Mouse (Mus musculus): ENCODE data around the gene Hbb-bh1. TPM values are rescaled to one million over a fixed set of nuclear protein-coding genes. Genes with fewer than 3 reads are reported as not detected.

Hbb-bh1 gene
- not detected for polyA plus RNA-seq (2012; fragmentation: generic; extraction: Trizol)
- long read RNA-seq, experiment 1 = 0 reads
- long read RNA-seq, experiment 2 = 0 reads

GRCm38 (mm10) chr7:103843034-103843433, at the start of gene Hbb-bh1:
TSS of gene Hbb-bh1 (minus strand) at chr7:103843164.
- H3K36me3 ChIP-seq (ENCODE audit: control insufficient read depth, insufficient read depth) = no peaks in the 10 kb centered on the region
- TF ChIP-seq CTCF (IDR thresholded peaks at IDR 0.05; ENCODE audit: control insufficient read depth, insufficient read depth, insufficient read length) = no peak
- no peak within 1 kb of the TSS for H3K4me3 ChIP-seq (ENCODE audit: insufficient read depth, poor library complexity, severe bottlenecking)
- H3K79me3 ChIP-seq (ENCODE audit: low read depth) = no peaks in the 10 kb centered on the region
- H3K79me2 ChIP-seq (ENCODE audit: control insufficient read depth, insufficient read depth) = no peaks in the 10 kb centered on the region
- H3K27me3 ChIP-seq (ENCODE audit: control insufficient read depth, insufficient read depth, insufficient read length) = no peaks in the 10 kb centered on the region
- no peak within 1 kb of the TSS for H3ac ChIP-seq (ENCODE audit: control insufficient read depth, insufficient read length, low read depth)

DNA sequence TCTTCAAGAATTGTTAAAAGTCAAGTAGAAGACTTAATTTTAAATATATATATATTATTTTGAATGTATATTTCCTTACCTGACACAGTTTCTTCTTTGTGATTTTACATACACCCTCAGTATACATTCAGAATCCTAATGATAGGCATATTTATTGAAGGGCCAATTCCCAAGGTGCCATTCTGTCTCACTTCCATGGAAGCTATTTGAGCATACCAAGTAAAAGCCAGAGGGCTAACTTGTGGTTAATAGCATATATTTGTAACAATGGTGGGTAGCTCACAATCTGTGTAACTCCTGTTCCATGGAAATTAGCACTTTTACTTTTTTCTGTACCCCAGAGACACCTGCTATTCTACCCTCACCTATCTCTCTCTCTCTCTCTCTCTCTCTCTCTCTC, 43.2 kb upstream of the Hbb-bh1 start, which contains the start of gene Olfr66:
Gene Olfr66 (minus strand): TSS at position 101 of the 400 bp plus-strand sequence.
- Histone ChIP-seq H3ac (ENCODE audit: control insufficient read depth, insufficient read length, low read depth) (no peak within 1 kb of the TSS), H3K36me3 (ENCODE audit: control insufficient read depth, insufficient read depth) (no peaks in the 10 kb centered on the region), H3K79me2 (ENCODE audit: control insufficient read depth, insufficient read depth) (no peaks in the 10 kb centered on the region), H3K4me3 (ENCODE audit: insufficient read depth, poor library complexity, severe bottlenecking) (no peak within 1 kb of the TSS), H3K27me3 (ENCODE audit: control insufficient read depth, insufficient read depth, insufficient read length) (no peaks in the 10 kb centered on the region), H3K79me3 (ENCODE audit: low read depth) (no peaks in the 10 kb centered on the region)
- TF ChIP-seq USF1 (IDR thresholded peaks at IDR 0.05; ENCODE audit: low read depth) (no peak), CTCF (IDR thresholded peaks at IDR 0.05; ENCODE audit: control insufficient read depth, insufficient read depth, insufficient read length) (no peak), MYOG (IDR thresholded peaks at IDR 0.05; ENCODE audit: control insufficient read depth, extremely low read depth, insufficient read length) (no peak), MYOD1 (IDR thresholded peaks at IDR 0.05; ENCODE audit: control insufficient read depth, insufficient read length, low read depth) (no peak), FOSL1 (IDR thresholded peaks at IDR 0.05; ENCODE audit: insufficient read depth, low read length, poor library complexity, severe bottlenecking) (no peak), MAX (IDR thresholded peaks at IDR 0.05) (no peak), CEBPB (IDR thresholded peaks at IDR 0.05; ENCODE audit: low read depth) (no peak)

- Histone ChIP-seq H3K27me3 (ENCODE audit: control insufficient read depth, insufficient read depth, insufficient read length) (no peaks in the 10 kb centered on the region), H3K79me3 (ENCODE audit: low read depth) (no peaks in the 10 kb centered on the region)
- TF ChIP-seq USF1 (IDR thresholded peaks at IDR 0.05; ENCODE audit: low read depth) = no peak
- no peak for TF ChIP-seq MAX (IDR thresholded peaks at IDR 0.05)
These were observed 34.1 kb upstream of the Hbb-bh1 start for GRCm38 (mm10) chr7:103877093-103877492.

GRCm38 (mm10) chr7:103874451-103874850, 31.5 kb upstream of the Hbb-bh1 start:
- no peak overlapping the region for H3ac ChIP-seq (ENCODE audit: control insufficient read depth, insufficient read length, low read depth)
- TF ChIP-seq CEBPB (IDR thresholded peaks at IDR 0.05; ENCODE audit: low read depth) (no peak), CTCF (IDR thresholded peaks at IDR 0.05; ENCODE audit: control insufficient read depth, insufficient read depth, insufficient read length) (no peak), MYOD1 (IDR thresholded peaks at IDR 0.05; ENCODE audit: control insufficient read depth, insufficient read length, low read depth) (no peak), MAX (IDR thresholded peaks at IDR 0.05) (no peak), USF1 (IDR thresholded peaks at IDR 0.05; ENCODE audit: low read depth) (no peak), FOSL1 (IDR thresholded peaks at IDR 0.05; ENCODE audit: insufficient read depth, low read length, poor library complexity, severe bottlenecking) (no peak), MYOG (IDR thresholded peaks at IDR 0.05; ENCODE audit: control insufficient read depth, extremely low read depth, insufficient read length) (no peak)
- H3K27me3 ChIP-seq (ENCODE audit: control insufficient read depth, insufficient read depth, insufficient read length) = no peaks in the 10 kb centered on the region
- H3K36me3 ChIP-seq (ENCODE audit: control insufficient read depth, insufficient read depth) = no peaks in the 10 kb centered on the region
- H3K79me2 ChIP-seq (ENCODE audit: control insufficient read depth, insufficient read depth) = no peaks in the 10 kb centered on the region
- H3K4me3 ChIP-seq (ENCODE audit: insufficient read depth, poor library complexity, severe bottlenecking) = no peak overlapping the region
- no peaks in the 10 kb centered on the region for H3K79me3 ChIP-seq (ENCODE audit: low read depth)

More at GRCm38 (mm10) chr7:103877093-103877492, 34.1 kb upstream of the Hbb-bh1 start:
- Histone ChIP-seq H3K79me2 (ENCODE audit: control insufficient read depth, insufficient read depth) (no peaks in the 10 kb centered on the region), H3K4me3 (ENCODE audit: insufficient read depth, poor library complexity, severe bottlenecking) (no peak overlapping the region), H3K36me3 (ENCODE audit: control insufficient read depth, insufficient read depth) (no peaks in the 10 kb centered on the region), H3ac (ENCODE audit: control insufficient read depth, insufficient read length, low read depth) (no peak overlapping the region)

- Histone ChIP-seq H3K27me3 (ENCODE audit: control insufficient read depth, insufficient read depth, insufficient read length) (no peaks in the 10 kb centered on the region), H3K79me2 (ENCODE audit: control insufficient read depth, insufficient read depth) (no peaks in the 10 kb centered on the region), H3ac (ENCODE audit: control insufficient read depth, insufficient read length, low read depth) (no peak overlapping the region), H3K36me3 (ENCODE audit: control insufficient read depth, insufficient read depth) (no peaks in the 10 kb centered on the region), H3K4me3 (ENCODE audit: insufficient read depth, poor library complexity, severe bottlenecking) (no peak overlapping the region), H3K79me3 (ENCODE audit: low read depth) (no peaks in the 10 kb centered on the region)
- TF ChIP-seq CTCF (IDR thresholded peaks at IDR 0.05; ENCODE audit: control insufficient read depth, insufficient read depth, insufficient read length) (no peak), CEBPB (IDR thresholded peaks at IDR 0.05; ENCODE audit: low read depth) (no peak), MAX (IDR thresholded peaks at IDR 0.05) (no peak)
These were observed 30.1 kb upstream of the Hbb-bh1 start for GRCm38 (mm10) chr7:103873064-103873463.

- no peak for TF ChIP-seq CTCF (IDR thresholded peaks at IDR 0.05; ENCODE audit: control insufficient read depth, insufficient read depth, insufficient read length)
- no peak for TF ChIP-seq MAX (IDR thresholded peaks at IDR 0.05)
- TF ChIP-seq MYOD1 (IDR thresholded peaks at IDR 0.05; ENCODE audit: control insufficient read depth, insufficient read length, low read depth) = no peak
- no peak for TF ChIP-seq USF1 (IDR thresholded peaks at IDR 0.05; ENCODE audit: low read depth)
- TF ChIP-seq FOSL1 (IDR thresholded peaks at IDR 0.05; ENCODE audit: insufficient read depth, low read length, poor library complexity, severe bottlenecking) = no peak
- TF ChIP-seq MYOG (IDR thresholded peaks at IDR 0.05; ENCODE audit: control insufficient read depth, extremely low read depth, insufficient read length) = no peak
- no peak for TF ChIP-seq CEBPB (IDR thresholded peaks at IDR 0.05; ENCODE audit: low read depth)
- no peaks in the 10 kb centered on the region for H3K79me3 ChIP-seq (ENCODE audit: low read depth)
These were observed 27.7 kb upstream of the Hbb-bh1 start for GRCm38 (mm10) chr7:103870667-103871066.

More at GRCm38 (mm10) chr7:103870667-103871066, 27.7 kb upstream of the Hbb-bh1 start:
- Histone ChIP-seq H3ac (ENCODE audit: control insufficient read depth, insufficient read length, low read depth) (no peak overlapping the region), H3K79me2 (ENCODE audit: control insufficient read depth, insufficient read depth) (no peaks in the 10 kb centered on the region), H3K27me3 (ENCODE audit: control insufficient read depth, insufficient read depth, insufficient read length) (no peaks in the 10 kb centered on the region), H3K4me3 (ENCODE audit: insufficient read depth, poor library complexity, severe bottlenecking) (no peak overlapping the region), H3K36me3 (ENCODE audit: control insufficient read depth, insufficient read depth) (no peaks in the 10 kb centered on the region)
